Mouse (Mus musculus): ENCODE data around the gene App. TPM values are rescaled to one million over a fixed set of nuclear protein-coding genes. Genes with fewer than 3 reads are reported as not detected.

Gene App
- polyA plus RNA-seq, 1 experiment from 2014 or later, result 146 TPM

- WGBS, result 86% methylated on average over 4 of the region's 4 CpGs
- no peaks in the 10 kb centered on the region for H3K4me1 ChIP-seq (ENCODE audit: control insufficient read depth, insufficient read depth, low read length)
- H3K4me3 ChIP-seq (ENCODE audit: low read depth, low read length), result no peak overlapping the region
- ATAC-seq (replicated peaks; ENCODE audit: insufficient number of reproducible peaks, low FRiP score, low TSS enrichment, low read depth), result no peak
- no peak for DNase-seq (ENCODE audit: low spot score)
- H3K9ac ChIP-seq (replicated peaks; ENCODE audit: low read length), result no peak overlapping the region
- no peak overlapping the region for H3K4me2 ChIP-seq (ENCODE audit: low read depth, low read length)
- H3K36me3 ChIP-seq (replicated peaks; ENCODE audit: control insufficient read depth, insufficient read depth, low read depth, low read length), result no peaks in the 10 kb centered on the region
- H3K27me3 ChIP-seq (ENCODE audit: control insufficient read depth, insufficient read depth, low read length), result no peaks in the 10 kb centered on the region
- no peak overlapping the region for H3K27ac ChIP-seq (replicated peaks; ENCODE audit: low read depth, low read length)
- H3K9me3 ChIP-seq (replicated peaks; ENCODE audit: control insufficient read depth, low read length), result no peaks in the 10 kb centered on the region
These were observed 32.2 kb downstream of the App start for GRCm38 (mm10) chr16:85141404-85141803.

GRCm38 (mm10) chr16:85139178-85139604, 34.4 kb downstream of the App start:
- no peak overlapping the region for H3K4me2 ChIP-seq (ENCODE audit: low read depth, low read length)
- 0 out of 2 replicates have a peak, but pooled peaks have one; percentile 54 for ATAC-seq (replicated peaks; ENCODE audit: insufficient number of reproducible peaks, low FRiP score, low TSS enrichment, low read depth)

GRCm38 (mm10) chr16:85137348-85137747, 36.2 kb downstream of the App start:
- ATAC-seq (replicated peaks; ENCODE audit: insufficient number of reproducible peaks, low FRiP score, low TSS enrichment, low read depth) (no peak), DNase-seq (ENCODE audit: low spot score) (no peak)
- Histone ChIP-seq H3K4me3 (ENCODE audit: low read depth, low read length) (no peak overlapping the region), H3K4me1 (ENCODE audit: control insufficient read depth, insufficient read depth, low read length) (peaks cover 3% of the 10 kb centered on the region; the same call in 1 of the 2 replicates), H3K36me3 (replicated peaks; ENCODE audit: control insufficient read depth, insufficient read depth, low read depth, low read length) (no peaks in the 10 kb centered on the region), H3K27me3 (ENCODE audit: control insufficient read depth, insufficient read depth, low read length) (no peaks in the 10 kb centered on the region), H3K27ac (replicated peaks; ENCODE audit: low read depth, low read length) (no peak overlapping the region), H3K4me2 (ENCODE audit: low read depth, low read length) (no peak overlapping the region), H3K9me3 (replicated peaks; ENCODE audit: control insufficient read depth, low read length) (no peaks in the 10 kb centered on the region), H3K9ac (replicated peaks; ENCODE audit: low read length) (no peak overlapping the region)
- 80% methylated on average over 11 of the region's 11 CpGs for WGBS

More at GRCm38 (mm10) chr16:85139178-85139604, 34.4 kb downstream of the App start:
- Histone ChIP-seq H3K27ac (replicated peaks; ENCODE audit: low read depth, low read length) (no peak overlapping the region), H3K4me1 (ENCODE audit: control insufficient read depth, insufficient read depth, low read length) (no peaks in the 10 kb centered on the region), H3K4me3 (ENCODE audit: low read depth, low read length) (no peak overlapping the region), H3K36me3 (replicated peaks; ENCODE audit: control insufficient read depth, insufficient read depth, low read depth, low read length) (no peaks in the 10 kb centered on the region), H3K9ac (replicated peaks; ENCODE audit: low read length) (no peak overlapping the region), H3K27me3 (ENCODE audit: control insufficient read depth, insufficient read depth, low read length) (no peaks in the 10 kb centered on the region), H3K9me3 (replicated peaks; ENCODE audit: control insufficient read depth, low read length) (no peaks in the 10 kb centered on the region)
- DNase-seq (ENCODE audit: low spot score), result peak; percentile 80
- 29% methylated on average over 9 of the region's 9 CpGs for WGBS

- Histone ChIP-seq H3K4me3 (ENCODE audit: low read depth, low read length) (no peak overlapping the region), H3K4me1 (ENCODE audit: control insufficient read depth, insufficient read depth, low read length) (peaks cover 3% of the 10 kb centered on the region; the same call in 1 of the 2 replicates), H3K27me3 (ENCODE audit: control insufficient read depth, insufficient read depth, low read length) (no peaks in the 10 kb centered on the region), H3K9me3 (replicated peaks; ENCODE audit: control insufficient read depth, low read length) (no peaks in the 10 kb centered on the region), H3K36me3 (replicated peaks; ENCODE audit: control insufficient read depth, insufficient read depth, low read depth, low read length) (no peaks in the 10 kb centered on the region), H3K9ac (replicated peaks; ENCODE audit: low read length) (no peak overlapping the region), H3K4me2 (ENCODE audit: low read depth, low read length) (no peak overlapping the region), H3K27ac (replicated peaks; ENCODE audit: low read depth, low read length) (no peak overlapping the region)
- WGBS, result 81% methylated on average over 4 of the region's 4 CpGs
- DNase-seq (ENCODE audit: low spot score), result no peak
- ATAC-seq (replicated peaks; ENCODE audit: insufficient number of reproducible peaks, low FRiP score, low TSS enrichment, low read depth), result no peak
These were observed 37.5 kb downstream of the App start for GRCm38 (mm10) chr16:85136046-85136445.

- DNase-seq (ENCODE audit: low spot score) (peak; percentile 79), ATAC-seq (replicated peaks; ENCODE audit: insufficient number of reproducible peaks, low FRiP score, low TSS enrichment, low read depth) (0 out of 2 replicates have a peak, but pooled peaks have one; percentile 35)
- H3K4me1 ChIP-seq (ENCODE audit: control insufficient read depth, insufficient read depth, low read length), result peaks cover 3% of the 10 kb centered on the region
- H3K9ac ChIP-seq (replicated peaks; ENCODE audit: low read length), result no peak overlapping the region
- 23% methylated on average over 5 of the region's 5 CpGs for WGBS
- no peaks in the 10 kb centered on the region for H3K27me3 ChIP-seq (ENCODE audit: control insufficient read depth, insufficient read depth, low read length)
- H3K27ac ChIP-seq (replicated peaks; ENCODE audit: low read depth, low read length), result peak overlapping the region; percentile 65
- H3K9me3 ChIP-seq (replicated peaks; ENCODE audit: control insufficient read depth, low read length), result no peaks in the 10 kb centered on the region
- H3K4me2 ChIP-seq (ENCODE audit: low read depth, low read length), result no peak overlapping the region
- no peak overlapping the region for H3K4me3 ChIP-seq (ENCODE audit: low read depth, low read length)
- no peaks in the 10 kb centered on the region for H3K36me3 ChIP-seq (replicated peaks; ENCODE audit: control insufficient read depth, insufficient read depth, low read depth, low read length)
These were observed 40.1 kb downstream of the App start for GRCm38 (mm10) chr16:85133468-85133881.

GRCm38 (mm10) chr16:85133057-85133456, 40.5 kb downstream of the App start:
- no peak overlapping the region for H3K4me3 ChIP-seq (ENCODE audit: low read depth, low read length)
- 70% methylated on average over 8 of the region's 8 CpGs for WGBS
- no peak overlapping the region for H3K4me2 ChIP-seq (ENCODE audit: low read depth, low read length)
- H3K27ac ChIP-seq (replicated peaks; ENCODE audit: low read depth, low read length), result no peak overlapping the region
- H3K27me3 ChIP-seq (ENCODE audit: control insufficient read depth, insufficient read depth, low read length), result no peaks in the 10 kb centered on the region
- H3K4me1 ChIP-seq (ENCODE audit: control insufficient read depth, insufficient read depth, low read length), result peaks cover 3% of the 10 kb centered on the region
- DNase-seq (ENCODE audit: low spot score) (no peak), ATAC-seq (replicated peaks; ENCODE audit: insufficient number of reproducible peaks, low FRiP score, low TSS enrichment, low read depth) (no peak)
- no peaks in the 10 kb centered on the region for H3K9me3 ChIP-seq (replicated peaks; ENCODE audit: control insufficient read depth, low read length)
- H3K36me3 ChIP-seq (replicated peaks; ENCODE audit: control insufficient read depth, insufficient read depth, low read depth, low read length), result no peaks in the 10 kb centered on the region
- H3K9ac ChIP-seq (replicated peaks; ENCODE audit: low read length), result no peak overlapping the region

- WGBS, result 89% methylated on average over 5 of the region's 5 CpGs
- H3K9me3 ChIP-seq (replicated peaks; ENCODE audit: control insufficient read depth, low read length), result no peaks in the 10 kb centered on the region
- no peaks in the 10 kb centered on the region for H3K36me3 ChIP-seq (replicated peaks; ENCODE audit: control insufficient read depth, insufficient read depth, low read depth, low read length)
- H3K9ac ChIP-seq (replicated peaks; ENCODE audit: low read length), result no peak overlapping the region
- H3K4me1 ChIP-seq (ENCODE audit: control insufficient read depth, insufficient read depth, low read length), result peaks cover 3% of the 10 kb centered on the region
- ATAC-seq (replicated peaks; ENCODE audit: insufficient number of reproducible peaks, low FRiP score, low TSS enrichment, low read depth) (no peak), DNase-seq (ENCODE audit: low spot score) (no peak)
- H3K27ac ChIP-seq (replicated peaks; ENCODE audit: low read depth, low read length), result no peak overlapping the region
- H3K4me3 ChIP-seq (ENCODE audit: low read depth, low read length), result no peak overlapping the region
- H3K4me2 ChIP-seq (ENCODE audit: low read depth, low read length), result no peak overlapping the region
- H3K27me3 ChIP-seq (ENCODE audit: control insufficient read depth, insufficient read depth, low read length), result no peaks in the 10 kb centered on the region
These were observed 41.4 kb downstream of the App start for GRCm38 (mm10) chr16:85132182-85132581.

GRCm38 (mm10) chr16:85130861-85131556, 42.6 kb downstream of the App start:
- ATAC-seq (replicated peaks; ENCODE audit: insufficient number of reproducible peaks, low FRiP score, low TSS enrichment, low read depth) (no peak), DNase-seq (ENCODE audit: low spot score) (no peak)
- Histone ChIP-seq H3K36me3 (replicated peaks; ENCODE audit: control insufficient read depth, insufficient read depth, low read depth, low read length) (no peaks in the 10 kb centered on the region), H3K4me3 (ENCODE audit: low read depth, low read length) (no peak overlapping the region), H3K9me3 (replicated peaks; ENCODE audit: control insufficient read depth, low read length) (no peaks in the 10 kb centered on the region), H3K9ac (replicated peaks; ENCODE audit: low read length) (no peak overlapping the region), H3K4me2 (ENCODE audit: low read depth, low read length) (no peak overlapping the region), H3K27me3 (ENCODE audit: control insufficient read depth, insufficient read depth, low read length) (no peaks in the 10 kb centered on the region), H3K4me1 (ENCODE audit: control insufficient read depth, insufficient read depth, low read length) (peaks cover 3% of the 10 kb centered on the region), H3K27ac (replicated peaks; ENCODE audit: low read depth, low read length) (no peak overlapping the region)
- 78% methylated on average over 7 of the region's 7 CpGs for WGBS

Data from embryonic facial prominence, embryonic 11.5 days (tissue).